Mouse (Mus musculus): ENCODE data around the gene Hist1h2bg. TPM values are rescaled to one million over a fixed set of nuclear protein-coding genes. Genes with fewer than 3 reads are reported as not detected.
"Not testable (repeated sequence)": the region's sequence is repeated elsewhere in the genome, so short reads cannot be mapped to it uniquely, and the experiment has no call there.

The Hist1h2bg gene
- polyA plus RNA-seq, 1 experiment from 2014 or later = 2.8 TPM

- H3K4me3 ChIP-seq = peak within 1 kb of the TSS; percentile 42
- ATAC-seq (ENCODE audit: low FRiP score) = peak; percentile 93
- H3K4me2 ChIP-seq = peak within 1 kb of the TSS; percentile 74
- H3K36me3 ChIP-seq, H3K9me3 ChIP-seq, H3K27me3 ChIP-seq: not testable (repeated sequence)
- WGBS = under 1% methylated on average over 42 of the region's 42 CpGs
- peak within 1 kb of the TSS; percentile 85 for H3K27ac ChIP-seq
- peaks cover 41% of the 10 kb centered on the region for H3K4me1 ChIP-seq (replicated peaks)
- H3K9ac ChIP-seq = peak within 1 kb of the TSS; percentile 49; the same call in 1 of the 2 replicates
Observed at GRCm38 (mm10) chr13:23573898-23574524, 2.8 kb downstream of the Hist1h2bg start, which contains the start of the genes Hist1h2bf and Hist1h2ad. Hist1h2bf (minus strand) TSS chr13:23574196. Hist1h2ad (plus strand) TSS chr13:23574381.

- H3K27me3 ChIP-seq, H3K9me3 ChIP-seq, H3K36me3 ChIP-seq, H3K9ac ChIP-seq: not testable (repeated sequence)
- ATAC-seq (ENCODE audit: low FRiP score) = peak; percentile 8
- H3K4me2 ChIP-seq = peak overlapping the region; percentile 74
- H3K27ac ChIP-seq = peak overlapping the region; percentile 85
- H3K4me1 ChIP-seq (replicated peaks) = peaks cover 41% of the 10 kb centered on the region
- H3K4me3 ChIP-seq = peak overlapping the region; percentile 42
- WGBS = 0% methylated on average over 13 of the region's 39 CpGs
Observed at GRCm38 (mm10) chr13:23574546-23575170, 3.5 kb downstream of the Hist1h2bg start.

- ATAC-seq (ENCODE audit: low FRiP score) = peak; percentile 40
- Histone ChIP-seq H3K9me3 (no peaks in the 10 kb centered on the region), H3K36me3 (no peaks in the 10 kb centered on the region), H3K9ac (peak within 1 kb of the TSS; percentile 77), H3K27me3 (no peaks in the 10 kb centered on the region), H3K4me3 (peak within 1 kb of the TSS; percentile 42), H3K4me2 (peak within 1 kb of the TSS; percentile 69), H3K4me1 (replicated peaks) (peaks cover 37% of the 10 kb centered on the region), H3K27ac (peak within 1 kb of the TSS; percentile 85)
- WGBS = under 1% methylated on average over 18 of the region's 18 CpGs
Observed at GRCm38 (mm10) chr13:23575271-23575851, 4.2 kb downstream of the Hist1h2bg start, which contains the start of gene Hist1h3d. Hist1h3d (plus strand) TSS chr13:23575763.

GRCm38 (mm10) chr13:23575864-23576313, 4.7 kb downstream of the Hist1h2bg start:
- WGBS = under 1% methylated on average over 15 of the region's 40 CpGs
- H3K4me2 ChIP-seq = peak overlapping the region; percentile 69
- not testable (repeated sequence) for ATAC-seq (ENCODE audit: low FRiP score)

GRCm38 (mm10) chr13:23576351-23576881, 5.2 kb downstream of the Hist1h2bg start:
- Histone ChIP-seq H3K4me3 (peak overlapping the region; percentile 42), H3K27ac (peak overlapping the region; percentile 82; the same call in 1 of the 2 replicates), H3K4me2 (peak overlapping the region; percentile 69), H3K9ac (peak overlapping the region; percentile 77), H3K27me3 (no peaks in the 10 kb centered on the region), H3K4me1 (replicated peaks) (peaks cover 37% of the 10 kb centered on the region), H3K36me3 (no peaks in the 10 kb centered on the region), H3K9me3 (no peaks in the 10 kb centered on the region)
- WGBS = 3% methylated on average over 7 of the region's 7 CpGs
- ATAC-seq (ENCODE audit: low FRiP score) = no peak

More at GRCm38 (mm10) chr13:23575864-23576313, 4.7 kb downstream of the Hist1h2bg start:
- H3K27me3 ChIP-seq, H3K36me3 ChIP-seq, H3K9me3 ChIP-seq: not testable (repeated sequence)
- H3K27ac ChIP-seq = peak overlapping the region; percentile 82
- peak overlapping the region; percentile 42 for H3K4me3 ChIP-seq
- peaks cover 37% of the 10 kb centered on the region for H3K4me1 ChIP-seq (replicated peaks)
- H3K9ac ChIP-seq = peak overlapping the region; percentile 77

GRCm38 (mm10) chr13:23576906-23577639, 5.9 kb downstream of the Hist1h2bg start:
- H3K27me3 ChIP-seq = no peaks in the 10 kb centered on the region
- H3K4me3 ChIP-seq = peak overlapping the region; percentile 42; the same call in 1 of the 2 replicates
- 53% methylated on average over 6 of the region's 6 CpGs for WGBS

GRCm38 (mm10) chr13:23577835-23578234, 6.6 kb downstream of the Hist1h2bg start:
- no peak overlapping the region for H3K9ac ChIP-seq
- no peaks in the 10 kb centered on the region for H3K27me3 ChIP-seq
- H3K4me1 ChIP-seq (replicated peaks) = peaks cover 36% of the 10 kb centered on the region
- no peaks in the 10 kb centered on the region for H3K36me3 ChIP-seq
- 90% methylated on average over 1 of the region's 1 CpGs for WGBS
- no peaks in the 10 kb centered on the region for H3K9me3 ChIP-seq
- no peak overlapping the region for H3K27ac ChIP-seq
- no peak overlapping the region for H3K4me3 ChIP-seq
- ATAC-seq (ENCODE audit: low FRiP score) = no peak
- no peak overlapping the region for H3K4me2 ChIP-seq

More at GRCm38 (mm10) chr13:23576906-23577639, 5.9 kb downstream of the Hist1h2bg start:
- ATAC-seq (ENCODE audit: low FRiP score) = no peak
- Histone ChIP-seq H3K9ac (peak overlapping the region; percentile 77; the same call in 1 of the 2 replicates), H3K4me2 (peak overlapping the region; percentile 69), H3K9me3 (no peaks in the 10 kb centered on the region), H3K36me3 (no peaks in the 10 kb centered on the region), H3K27ac (0 out of 2 replicates have a peak overlapping the region, but pooled peaks have one; percentile 82), H3K4me1 (replicated peaks) (peaks cover 37% of the 10 kb centered on the region)

- Histone ChIP-seq H3K4me1 (replicated peaks) (peaks cover 37% of the 10 kb centered on the region), H3K27me3 (no peaks in the 10 kb centered on the region), H3K9me3 (no peaks in the 10 kb centered on the region), H3K9ac (peak within 1 kb of the TSS; percentile 79), H3K4me3 (peak within 1 kb of the TSS; percentile 50), H3K4me2 (peak within 1 kb of the TSS; percentile 92), H3K27ac (peak within 1 kb of the TSS; percentile 89), H3K36me3 (no peaks in the 10 kb centered on the region)
- peak; percentile 91 for ATAC-seq (ENCODE audit: low FRiP score)
- under 1% methylated on average over 43 of the region's 43 CpGs for WGBS
Observed at GRCm38 (mm10) chr13:23581408-23582218, 10.4 kb downstream of the Hist1h2bg start, which contains the start of gene Hist1h4d. Hist1h4d (plus strand) TSS chr13:23581598.

- no peaks in the 10 kb centered on the region for H3K9me3 ChIP-seq
- peak overlapping the region; percentile 79 for H3K9ac ChIP-seq
- H3K4me2 ChIP-seq = peak overlapping the region; percentile 92
- H3K4me1 ChIP-seq (replicated peaks) = peaks cover 32% of the 10 kb centered on the region
- H3K27me3 ChIP-seq = no peaks in the 10 kb centered on the region
- WGBS = 6% methylated on average over 6 of the region's 6 CpGs
- no peak for ATAC-seq (ENCODE audit: low FRiP score)
- peak overlapping the region; percentile 50 for H3K4me3 ChIP-seq
- H3K27ac ChIP-seq = peak overlapping the region; percentile 89
- H3K36me3 ChIP-seq = no peaks in the 10 kb centered on the region
Observed at GRCm38 (mm10) chr13:23582219-23583056, 11.2 kb downstream of the Hist1h2bg start.

- Histone ChIP-seq H3K4me2 (peak overlapping the region; percentile 82; the same call in 1 of the 2 replicates), H3K9ac (no peak overlapping the region), H3K27ac (peak overlapping the region; percentile 31; the same call in 1 of the 2 replicates)
Observed at GRCm38 (mm10) chr13:23583387-23584068, 12.3 kb downstream of the Hist1h2bg start.

More at GRCm38 (mm10) chr13:23583387-23584068, 12.3 kb downstream of the Hist1h2bg start:
- H3K9me3 ChIP-seq = no peaks in the 10 kb centered on the region
- H3K36me3 ChIP-seq = no peaks in the 10 kb centered on the region
- H3K27me3 ChIP-seq = no peaks in the 10 kb centered on the region
- no peak for ATAC-seq (ENCODE audit: low FRiP score)
- H3K4me3 ChIP-seq = no peak overlapping the region
- peaks cover 32% of the 10 kb centered on the region for H3K4me1 ChIP-seq (replicated peaks)

Data from hindbrain, embryonic 13.5 days (tissue).